Mouse (Mus musculus) stomach, postnatal 0 days (tissue): ENCODE measurements around the gene Pafah1b2. TPM values are rescaled to one million over a fixed set of nuclear protein-coding genes. Genes with fewer than 3 reads are reported as not detected.

Experiments used
- ATAC-seq: fragments of 200-750 bp; cut with Nextera tagmentation; 2 replicates; pipeline ENCODE4 v1.8.0; 2017; ENCODE audit not compliant: low FRiP score, low TSS enrichment
- DNase-seq: peaks from one replicate; pipeline ENCODE4 v3.0.0-alpha.2; 2016; ENCODE audit warnings: low spot score
- H3K27ac ChIP-seq: fragments of 300-500 bp; sonication (generic); replicated peaks from 2 replicates; pipeline ENCODE4 v1.5.1; 2014; ENCODE audit warnings: mild to moderate bottlenecking, control low read depth
- H3K27me3 ChIP-seq: fragments of 300-500 bp; sonication (generic); 2 replicates; pipeline ENCODE4 v1.6.1; 2014; ENCODE audit warnings: low read length; ENCODE audit not compliant: control insufficient read depth, insufficient read depth
- H3K36me3 ChIP-seq: fragments of 300-500 bp; sonication (generic); 2 replicates; pipeline ENCODE4 v1.6.1; 2014; ENCODE audit warnings: low read length, mixed read lengths; ENCODE audit not compliant: control insufficient read depth, insufficient read depth
- H3K4me1 ChIP-seq: fragments of 300-500 bp; sonication (generic); replicated peaks from 2 replicates; pipeline ENCODE4 v1.6.1; 2014; ENCODE audit warnings: antibody characterized with exemption; ENCODE audit not compliant: control insufficient read depth, insufficient read depth
- H3K4me2 ChIP-seq: fragments of 300-500 bp; sonication (generic); replicated peaks from 2 replicates; pipeline ENCODE4 v1.6.1; 2014; ENCODE audit warnings: low read depth, mild to moderate bottlenecking, control low read depth, moderate library complexity
- H3K4me3 ChIP-seq: fragments of 300-500 bp; sonication (generic); 2 replicates; pipeline ENCODE4 v1.5.1; 2014; ENCODE audit warnings: low read depth, low read length, control low read depth
- H3K9ac ChIP-seq: fragments of 300-500 bp; sonication (generic); 2 replicates; pipeline ENCODE4 v1.6.1; 2014; ENCODE audit warnings: mild to moderate bottlenecking, low read length, control low read depth, mixed read lengths
- H3K9me3 ChIP-seq: fragments of 300-500 bp; sonication (generic); 2 replicates; pipeline ENCODE4 v1.6.1; 2016; ENCODE audit warnings: low read length; ENCODE audit not compliant: control insufficient read depth
- CTCF ChIP-seq: IDR thresholded peaks from 2 replicates; pipeline ENCODE4 v1.5.1; 2016; ENCODE audit warnings: antibody characterized with exemption, low read depth, mild to moderate bottlenecking, moderate library complexity
- EP300 ChIP-seq: optimal IDR thresholded peaks from 2 replicates; pipeline ENCODE3; 2016; ENCODE audit warnings: antibody characterized with exemption
- WGBS: fragments of 180-500 bp; shearing (Covaris S2); extraction: QIAGEN DNeasy Blood & Tissue Kit; methylation state at CpG from one replicate; pipeline ENCODE4 v1.1.7; 2014; 5-methylcytosine and 5-hydroxymethylcytosine counted together
- polyA plus RNA-seq: library from polyadenylated mRNA; unstranded; fragments of >200 nt; fragmentation: Nextera tagmentation; extraction: Ambion mirVana; gene quantifications from 2 replicates; pipeline ENCODE4 v1.2.1, GENCODE M21; 2015

The Pafah1b2 gene
- polyA plus RNA-seq, 1 experiment from 2014 or later, result 79.0 TPM

- H3K4me3 ChIP-seq, result no peak overlapping the region
- ATAC-seq (no peak), DNase-seq (no peak)
- H3K9me3 ChIP-seq, result no peaks in the 10 kb centered on the region
- no peaks in the 10 kb centered on the region for H3K36me3 ChIP-seq
- no peak overlapping the region for H3K9ac ChIP-seq
- H3K27me3 ChIP-seq, result no peaks in the 10 kb centered on the region
- H3K4me2 ChIP-seq, result no peak overlapping the region
- H3K27ac ChIP-seq, result 0 out of 2 replicates have a peak overlapping the region, but pooled peaks have one; percentile 40
- peaks cover 3% of the 10 kb centered on the region for H3K4me1 ChIP-seq
- 62% methylated on average over 6 of the region's 6 CpGs for WGBS
- TF ChIP-seq EP300, result no peak
- no peak for TF ChIP-seq CTCF
These were observed 7.5 kb upstream of the Pafah1b2 start for GRCm38 (mm10) chr9:46019975-46020374.

GRCm38 (mm10) chr9:46018316-46018715 is 5.8 kb upstream of the Pafah1b2 start:
- TF ChIP-seq EP300 (no peak), CTCF (no peak)
- no peak overlapping the region for H3K27ac ChIP-seq
- DNase-seq (no peak), ATAC-seq (no peak)
- no peaks in the 10 kb centered on the region for H3K36me3 ChIP-seq
- WGBS, result 54% methylated on average over 6 of the region's 6 CpGs
- H3K9me3 ChIP-seq, result no peaks in the 10 kb centered on the region
- H3K9ac ChIP-seq, result no peak overlapping the region
- H3K4me3 ChIP-seq, result no peak overlapping the region
- no peak overlapping the region for H3K4me2 ChIP-seq
- H3K4me1 ChIP-seq, result peaks cover 3% of the 10 kb centered on the region
- H3K27me3 ChIP-seq, result no peaks in the 10 kb centered on the region

GRCm38 (mm10) chr9:46016417-46016816 is 3.9 kb upstream of the Pafah1b2 start:
- no peak for TF ChIP-seq EP300
- no peak for TF ChIP-seq CTCF
- Histone ChIP-seq H3K9me3 (no peaks in the 10 kb centered on the region), H3K36me3 (no peaks in the 10 kb centered on the region), H3K4me1 (peaks cover 3% of the 10 kb centered on the region), H3K27me3 (no peaks in the 10 kb centered on the region), H3K9ac (no peak overlapping the region), H3K4me3 (no peak overlapping the region), H3K4me2 (no peak overlapping the region), H3K27ac (no peak overlapping the region)
- ATAC-seq, result peak; percentile 19; the same call in 1 of the 2 replicates
- peak; percentile 34 for DNase-seq
- WGBS, result 59% methylated on average over 4 of the region's 4 CpGs

DNA sequence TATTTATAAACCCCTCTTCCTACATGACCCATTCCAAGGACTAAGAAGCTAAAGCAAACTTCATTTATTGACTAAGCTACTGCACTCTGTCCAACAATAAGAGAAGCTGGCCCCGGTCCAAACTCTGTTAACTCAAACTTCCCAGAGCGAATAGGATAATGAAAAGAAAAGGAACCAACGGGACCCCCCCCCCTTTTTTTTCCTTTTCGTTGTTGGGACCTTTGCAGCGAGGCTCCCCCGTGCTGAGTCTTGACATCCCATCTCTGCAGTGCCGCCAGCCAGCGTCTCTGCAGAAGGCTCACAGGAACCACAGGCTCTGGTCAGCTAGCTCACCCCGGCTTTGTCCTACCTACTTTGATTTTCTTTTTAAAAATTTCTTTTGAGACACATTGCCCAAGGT is 3.3 kb upstream of the Pafah1b2 start:
- no peak overlapping the region for H3K4me3 ChIP-seq
- H3K4me1 ChIP-seq, result peaks cover 3% of the 10 kb centered on the region
- WGBS, result 17% methylated on average over 9 of the region's 9 CpGs

GRCm38 (mm10) chr9:46015081-46015551 is 2.6 kb upstream of the Pafah1b2 start:
- WGBS, result 13% methylated on average over 8 of the region's 8 CpGs
- H3K27me3 ChIP-seq, result no peaks in the 10 kb centered on the region
- TF ChIP-seq CTCF (no peak), EP300 (no peak)
- peak; percentile 40 for DNase-seq
- ATAC-seq, result no peak
- H3K4me2 ChIP-seq, result peak overlapping the region; percentile 48
- H3K9ac ChIP-seq, result no peak overlapping the region
- peak overlapping the region; percentile 87 for H3K27ac ChIP-seq
- H3K36me3 ChIP-seq, result no peaks in the 10 kb centered on the region
- H3K4me1 ChIP-seq, result peaks cover 3% of the 10 kb centered on the region
- peak overlapping the region; percentile 10; the same call in 1 of the 2 replicates for H3K4me3 ChIP-seq
- H3K9me3 ChIP-seq, result no peaks in the 10 kb centered on the region

More for the DNA sequence above, 3.3 kb upstream of the Pafah1b2 start:
- no peak for ATAC-seq
- H3K36me3 ChIP-seq, result no peaks in the 10 kb centered on the region
- no peak overlapping the region for H3K27ac ChIP-seq
- peak overlapping the region; percentile 48 for H3K4me2 ChIP-seq
- no peaks in the 10 kb centered on the region for H3K27me3 ChIP-seq
- TF ChIP-seq EP300 (no peak), CTCF (no peak)
- H3K9me3 ChIP-seq, result no peaks in the 10 kb centered on the region
- H3K9ac ChIP-seq, result no peak overlapping the region
- peak; percentile 80 for DNase-seq

- ATAC-seq (no peak), DNase-seq (peak; percentile 57)
- H3K36me3 ChIP-seq, result no peaks in the 10 kb centered on the region
- no peak for TF ChIP-seq EP300
- peak; percentile 57 for TF ChIP-seq CTCF
- WGBS, result 6% methylated on average over 10 of the region's 10 CpGs
- peak overlapping the region; percentile 96 for H3K27ac ChIP-seq
- peak overlapping the region; percentile 79 for H3K4me2 ChIP-seq
- H3K9me3 ChIP-seq, result no peaks in the 10 kb centered on the region
- H3K9ac ChIP-seq, result peak overlapping the region; percentile 36; the same call in 1 of the 2 replicates
- H3K4me3 ChIP-seq, result peak overlapping the region; percentile 98
- H3K4me1 ChIP-seq, result peaks cover 3% of the 10 kb centered on the region
- no peaks in the 10 kb centered on the region for H3K27me3 ChIP-seq
These were observed 1.8 kb upstream of the Pafah1b2 start for GRCm38 (mm10) chr9:46014251-46014681.
